Mouse (Mus musculus): ENCODE data around the gene Smtn.
A peak's percentile ranks its signal among the peaks of the same experiment; 100 is the strongest.

Gene Smtn

GRCm38 (mm10) chr11:3516859-3517845 lies 23.3 kb downstream of the Smtn start:
- peaks cover 38% of the 10 kb centered on the region for H3K36me3 ChIP-seq (ENCODE audit: insufficient read depth, low read length)
- H3K9me3 ChIP-seq (ENCODE audit: low read length), result no peaks in the 10 kb centered on the region
- H3K4me3 ChIP-seq (replicated peaks; ENCODE audit: low read length), result peak overlapping the region; percentile 68
- peaks cover 61% of the 10 kb centered on the region for H3K27me3 ChIP-seq (ENCODE audit: insufficient read depth, low read length)
- H3K4me1 ChIP-seq (replicated peaks; ENCODE audit: low read depth, low read length), result peaks cover 65% of the 10 kb centered on the region
- no peak for TF ChIP-seq CTCF (conservative IDR thresholded peaks at IDR 0.05; ENCODE audit: low read length)
- TF ChIP-seq NANOG (IDR thresholded peaks at IDR 0.05; ENCODE audit: borderline replicate concordance, low read length), result no peak
- TF ChIP-seq POU5F1 (IDR thresholded peaks at IDR 0.05; ENCODE audit: borderline replicate concordance, low read length), result no peak

GRCm38 (mm10) chr11:3516121-3516520 lies 24.3 kb downstream of the Smtn start:
- H3K9me3 ChIP-seq (ENCODE audit: low read length), result no peaks in the 10 kb centered on the region
- TF ChIP-seq NANOG (IDR thresholded peaks at IDR 0.05; ENCODE audit: borderline replicate concordance, low read length), result no peak
- TF ChIP-seq POU5F1 (IDR thresholded peaks at IDR 0.05; ENCODE audit: borderline replicate concordance, low read length), result no peak
- TF ChIP-seq CTCF (conservative IDR thresholded peaks at IDR 0.05; ENCODE audit: low read length), result no peak
- peaks cover 27% of the 10 kb centered on the region for H3K36me3 ChIP-seq (ENCODE audit: insufficient read depth, low read length)
- H3K27me3 ChIP-seq (ENCODE audit: insufficient read depth, low read length), result peaks cover 58% of the 10 kb centered on the region
- peaks cover 55% of the 10 kb centered on the region for H3K4me1 ChIP-seq (replicated peaks; ENCODE audit: low read depth, low read length)
- peak overlapping the region; percentile 79; the same call in 1 of the 2 replicates for H3K4me3 ChIP-seq (replicated peaks; ENCODE audit: low read length)

- H3K27me3 ChIP-seq (ENCODE audit: insufficient read depth, low read length), result peaks cover 58% of the 10 kb centered on the region
- TF ChIP-seq CTCF (conservative IDR thresholded peaks at IDR 0.05; ENCODE audit: low read length), result no peak
- TF ChIP-seq POU5F1 (IDR thresholded peaks at IDR 0.05; ENCODE audit: borderline replicate concordance, low read length), result no peak
- TF ChIP-seq NANOG (IDR thresholded peaks at IDR 0.05; ENCODE audit: borderline replicate concordance, low read length), result no peak
- H3K4me1 ChIP-seq (replicated peaks; ENCODE audit: low read depth, low read length), result peaks cover 50% of the 10 kb centered on the region
- H3K9me3 ChIP-seq (ENCODE audit: low read length), result no peaks in the 10 kb centered on the region
- peak overlapping the region; percentile 79 for H3K4me3 ChIP-seq (replicated peaks; ENCODE audit: low read length)
- H3K36me3 ChIP-seq (ENCODE audit: insufficient read depth, low read length), result peaks cover 23% of the 10 kb centered on the region
Measured at GRCm38 (mm10) chr11:3515637-3516036, 24.8 kb downstream of the Smtn start.

- Histone ChIP-seq H3K4me3 (replicated peaks; ENCODE audit: low read length) (peak overlapping the region; percentile 79), H3K9me3 (ENCODE audit: low read length) (no peaks in the 10 kb centered on the region), H3K27me3 (ENCODE audit: insufficient read depth, low read length) (peaks cover 56% of the 10 kb centered on the region), H3K36me3 (ENCODE audit: insufficient read depth, low read length) (peaks cover 18% of the 10 kb centered on the region), H3K4me1 (replicated peaks; ENCODE audit: low read depth, low read length) (peaks cover 47% of the 10 kb centered on the region)
- TF ChIP-seq POU5F1 (IDR thresholded peaks at IDR 0.05; ENCODE audit: borderline replicate concordance, low read length), result no peak
- TF ChIP-seq CTCF (conservative IDR thresholded peaks at IDR 0.05; ENCODE audit: low read length), result no peak
Measured at GRCm38 (mm10) chr11:3515216-3515615, 25.2 kb downstream of the Smtn start.

- H3K4me3 ChIP-seq (replicated peaks; ENCODE audit: low read length), result peak within 1 kb of the TSS; percentile 79
- peaks cover 47% of the 10 kb centered on the region for H3K4me1 ChIP-seq (replicated peaks; ENCODE audit: low read depth, low read length)
- peak; percentile 64 for TF ChIP-seq CTCF (conservative IDR thresholded peaks at IDR 0.05; ENCODE audit: low read length)
- TF ChIP-seq NANOG (IDR thresholded peaks at IDR 0.05; ENCODE audit: borderline replicate concordance, low read length), result no peak
- no peak for TF ChIP-seq POU5F1 (IDR thresholded peaks at IDR 0.05; ENCODE audit: borderline replicate concordance, low read length)
Measured at GRCm38 (mm10) chr11:3514529-3515054, 25.8 kb downstream of the Smtn start, which contains the start of gene Selenom. Selenom (plus strand) TSS chr11:3514684.

GRCm38 (mm10) chr11:3513291-3513690 lies 27.1 kb downstream of the Smtn start:
- no peaks in the 10 kb centered on the region for H3K9me3 ChIP-seq (ENCODE audit: low read length)
- TF ChIP-seq POU5F1 (IDR thresholded peaks at IDR 0.05; ENCODE audit: borderline replicate concordance, low read length), result no peak
- no peak overlapping the region for H3K4me3 ChIP-seq (replicated peaks; ENCODE audit: low read length)
- H3K4me1 ChIP-seq (replicated peaks; ENCODE audit: low read depth, low read length), result peaks cover 51% of the 10 kb centered on the region
- H3K36me3 ChIP-seq (ENCODE audit: insufficient read depth, low read length), result no peaks in the 10 kb centered on the region
- peaks cover 49% of the 10 kb centered on the region for H3K27me3 ChIP-seq (ENCODE audit: insufficient read depth, low read length)

More at GRCm38 (mm10) chr11:3514529-3515054, 25.8 kb downstream of the Smtn start, which contains the start of gene Selenom:
- Histone ChIP-seq H3K9me3 (ENCODE audit: low read length) (no peaks in the 10 kb centered on the region), H3K36me3 (ENCODE audit: insufficient read depth, low read length) (peaks cover 12% of the 10 kb centered on the region), H3K27me3 (ENCODE audit: insufficient read depth, low read length) (peaks cover 52% of the 10 kb centered on the region)

- Histone ChIP-seq H3K4me3 (replicated peaks; ENCODE audit: low read length) (no peak overlapping the region), H3K9me3 (ENCODE audit: low read length) (no peaks in the 10 kb centered on the region)
Measured at GRCm38 (mm10) chr11:3510321-3510720, 30.1 kb downstream of the Smtn start.

GRCm38 (mm10) chr11:3509181-3510085 lies 31.0 kb downstream of the Smtn start:
- no peaks in the 10 kb centered on the region for H3K9me3 ChIP-seq (ENCODE audit: low read length)
- peaks cover 19% of the 10 kb centered on the region for H3K4me1 ChIP-seq (replicated peaks; ENCODE audit: low read depth, low read length)
- TF ChIP-seq NANOG (IDR thresholded peaks at IDR 0.05; ENCODE audit: borderline replicate concordance, low read length), result no peak
- TF ChIP-seq POU5F1 (IDR thresholded peaks at IDR 0.05; ENCODE audit: borderline replicate concordance, low read length), result no peak
- TF ChIP-seq CTCF (conservative IDR thresholded peaks at IDR 0.05; ENCODE audit: low read length), result no peak
- H3K36me3 ChIP-seq (ENCODE audit: insufficient read depth, low read length), result no peaks in the 10 kb centered on the region
- H3K4me3 ChIP-seq (replicated peaks; ENCODE audit: low read length), result no peak overlapping the region
- peaks cover 46% of the 10 kb centered on the region for H3K27me3 ChIP-seq (ENCODE audit: insufficient read depth, low read length)

More at GRCm38 (mm10) chr11:3510321-3510720, 30.1 kb downstream of the Smtn start:
- peaks cover 24% of the 10 kb centered on the region for H3K4me1 ChIP-seq (replicated peaks; ENCODE audit: low read depth, low read length)
- no peak for TF ChIP-seq CTCF (conservative IDR thresholded peaks at IDR 0.05; ENCODE audit: low read length)
- TF ChIP-seq POU5F1 (IDR thresholded peaks at IDR 0.05; ENCODE audit: borderline replicate concordance, low read length), result no peak
- no peak for TF ChIP-seq NANOG (IDR thresholded peaks at IDR 0.05; ENCODE audit: borderline replicate concordance, low read length)
- H3K27me3 ChIP-seq (ENCODE audit: insufficient read depth, low read length), result peaks cover 43% of the 10 kb centered on the region
- no peaks in the 10 kb centered on the region for H3K36me3 ChIP-seq (ENCODE audit: insufficient read depth, low read length)

Measured in E14TG2a.4 (cell line).